Mouse (Mus musculus) liver, adult 2 months (tissue): ENCODE measurements at regions not wholly inside any gene's neighbourhood (a gene's known extent, or its start where the extent isn't known, plus 50 kb on each side); places are given as distances from the start of the nearest gene placed in this dataset.

Experiments used
- CTCF ChIP-seq: fragments of 200-500 bp; IDR thresholded peaks from 2 replicates; pipeline ENCODE4 v1.5.1; 2011; ENCODE audit warnings: low read depth, low read length, control low read depth
- POLR2A ChIP-seq: fragments of 200-500 bp; IDR thresholded peaks from 2 replicates; pipeline ENCODE4 v1.6.1; 2011; ENCODE audit warnings: low read length, control low read depth; ENCODE audit not compliant: insufficient read depth; ENCODE audit errors: extremely low read depth

DNA sequence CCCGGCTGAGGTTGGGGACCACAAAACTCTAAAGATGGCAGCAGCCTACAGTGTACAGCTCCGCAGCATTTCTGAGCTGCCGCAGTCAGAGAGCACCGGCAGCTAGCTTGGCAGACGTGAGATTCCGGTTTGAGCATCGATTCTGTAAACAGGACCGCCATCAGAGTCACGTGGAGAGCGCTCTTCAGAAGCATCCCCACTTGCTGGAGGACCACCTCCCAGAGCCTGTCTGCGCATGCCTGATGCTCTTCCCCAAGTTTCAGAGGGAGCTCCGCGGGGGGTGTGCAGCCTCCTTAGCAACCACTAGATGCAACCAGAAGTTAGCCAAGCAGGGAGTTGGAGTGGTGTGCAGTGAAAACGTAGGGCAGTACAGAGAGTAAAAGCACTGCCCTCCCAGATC is 52.7 kb upstream of the Daam1 start:
- TF ChIP-seq POLR2A = no peak
- TF ChIP-seq CTCF = no peak
